Mouse (Mus musculus): Measurements from ENCODE around the gene Smyd5. TPM values are rescaled to one million over a fixed set of nuclear protein-coding genes. Genes with fewer than 3 reads are reported as not detected.
"Not testable (repeated sequence)": the region's sequence is repeated elsewhere in the genome, so short reads cannot be mapped to it uniquely, and the experiment has no call there.

The Smyd5 gene
- polyA plus RNA-seq, 1 experiment, result 21.1 TPM

DNA sequence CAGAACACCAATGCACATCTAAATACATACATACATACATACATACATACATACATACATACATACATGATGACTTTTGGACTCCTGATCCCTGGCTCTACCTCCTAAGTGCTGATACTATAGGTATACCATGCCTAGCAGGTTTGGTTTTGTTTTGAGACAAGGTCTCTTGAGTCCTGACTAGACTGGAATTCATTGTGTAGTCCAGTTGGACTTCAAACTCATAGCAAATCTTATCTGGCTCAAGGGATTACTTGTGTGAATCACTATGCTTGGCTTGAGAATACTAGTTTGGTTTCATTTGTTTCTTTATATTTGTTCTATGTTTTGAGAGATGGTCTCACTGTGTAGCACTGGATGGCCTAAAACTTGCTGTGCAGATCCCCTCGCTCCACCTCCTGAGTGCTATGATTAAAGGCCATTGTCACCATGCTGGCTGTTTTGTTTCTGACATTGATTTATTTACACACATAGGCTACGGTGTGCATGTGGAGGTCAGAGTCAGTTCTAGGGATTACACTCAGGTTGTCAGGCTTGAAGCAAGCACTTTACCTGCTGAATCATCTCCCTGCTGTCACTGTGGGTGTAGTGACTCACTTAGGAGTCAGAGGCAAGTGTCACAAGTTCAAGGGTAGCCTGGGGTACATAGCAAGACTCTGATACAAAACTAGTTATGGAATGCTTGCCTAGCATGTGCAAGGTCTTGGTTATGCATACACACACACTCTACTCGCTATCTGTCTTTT is 11.9 kb downstream of the Smyd5 start:
- TF ChIP-seq POLR2A (IDR thresholded peaks at IDR 0.05; ENCODE audit: borderline replicate concordance, extremely low read depth, low read depth, low read length) (no peak), CTCF (IDR thresholded peaks at IDR 0.05; ENCODE audit: insufficient read depth, low read length) (no peak)
- WGBS, result 76% methylated on average over 3 of the region's 3 CpGs
- DNase-seq, result no peak

DNA sequence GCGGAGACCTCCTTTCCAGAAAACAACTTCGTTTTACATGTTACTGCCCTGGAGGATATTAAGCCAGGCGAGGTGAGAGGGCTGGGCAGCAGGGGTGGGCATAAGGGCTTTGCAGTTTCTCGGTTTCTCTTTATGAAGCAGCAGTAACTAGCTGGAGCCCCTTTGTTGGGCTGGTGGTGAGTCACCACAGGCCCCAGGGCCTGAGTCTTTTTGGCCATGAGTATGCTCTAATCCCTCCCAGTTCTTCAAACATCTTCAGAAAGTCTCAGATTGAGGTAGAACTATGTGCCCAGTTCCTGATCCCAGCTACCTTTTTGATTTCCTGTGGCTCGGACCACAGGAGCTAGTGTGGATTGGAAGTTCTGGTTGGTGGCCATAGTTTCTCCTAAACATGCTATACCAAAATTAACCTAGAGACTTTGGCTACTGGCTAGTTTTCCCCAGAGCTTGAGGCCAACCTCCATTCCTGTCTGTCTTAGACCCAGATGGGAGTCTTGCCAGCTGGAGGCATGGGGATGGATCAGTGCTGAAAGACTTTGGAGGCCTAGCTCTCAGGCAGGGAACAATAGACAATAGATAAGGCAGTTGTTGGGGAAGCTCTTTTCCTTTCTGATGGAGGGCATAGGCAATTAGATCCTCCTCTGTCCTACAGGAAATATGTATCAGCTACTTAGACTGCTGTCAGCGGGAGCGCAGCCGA is 12.6 kb downstream of the Smyd5 start:
- peaks cover 3% of the 10 kb centered on the region; the same call in 1 of the 2 replicates for H3K4me1 ChIP-seq (ENCODE audit: control insufficient read depth, insufficient read depth, low read length)
- H3K4me3 ChIP-seq (replicated peaks; ENCODE audit: extremely low read depth, low read depth, low read length), result no peak overlapping the region
- no peak for DNase-seq
- 76% methylated on average over 8 of the region's 8 CpGs for WGBS
- no peak for TF ChIP-seq POLR2A (IDR thresholded peaks at IDR 0.05; ENCODE audit: borderline replicate concordance, extremely low read depth, low read depth, low read length)
- TF ChIP-seq CTCF (IDR thresholded peaks at IDR 0.05; ENCODE audit: insufficient read depth, low read length), result no peak

More for the DNA sequence above, 11.9 kb downstream of the Smyd5 start:
- Histone ChIP-seq H3K4me3 (replicated peaks; ENCODE audit: extremely low read depth, low read depth, low read length) (no peak overlapping the region), H3K4me1 (ENCODE audit: control insufficient read depth, insufficient read depth, low read length) (peaks cover 3% of the 10 kb centered on the region; the same call in 1 of the 2 replicates)

DNA sequence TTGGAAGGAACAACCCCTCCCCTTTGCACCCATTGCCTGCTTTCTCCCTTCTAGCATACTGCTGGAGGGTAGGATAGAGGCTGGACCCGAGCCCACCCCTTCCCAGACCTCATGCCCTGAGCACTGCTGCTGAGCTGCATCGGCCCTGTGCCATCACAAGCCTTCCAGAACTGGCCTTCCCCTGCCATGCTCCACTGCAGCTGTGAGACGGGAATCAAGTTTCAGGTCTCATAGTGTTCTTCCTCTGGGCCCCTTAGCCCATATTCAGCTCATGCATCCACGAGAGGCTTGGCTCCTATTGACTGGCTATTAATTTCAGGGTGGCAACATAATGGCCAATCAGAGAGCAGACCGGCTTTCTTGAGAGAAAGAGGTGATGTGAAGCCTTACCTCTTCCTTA is 13.5 kb downstream of the Smyd5 start:
- 87% methylated on average over 5 of the region's 5 CpGs for WGBS
- TF ChIP-seq CTCF (IDR thresholded peaks at IDR 0.05; ENCODE audit: insufficient read depth, low read length), result no peak
- TF ChIP-seq POLR2A (IDR thresholded peaks at IDR 0.05; ENCODE audit: borderline replicate concordance, extremely low read depth, low read depth, low read length), result no peak
- no peak overlapping the region for H3K4me3 ChIP-seq (replicated peaks; ENCODE audit: extremely low read depth, low read depth, low read length)
- no peak for DNase-seq
- H3K4me1 ChIP-seq (ENCODE audit: control insufficient read depth, insufficient read depth, low read length), result peaks cover 3% of the 10 kb centered on the region; the same call in 1 of the 2 replicates

DNA sequence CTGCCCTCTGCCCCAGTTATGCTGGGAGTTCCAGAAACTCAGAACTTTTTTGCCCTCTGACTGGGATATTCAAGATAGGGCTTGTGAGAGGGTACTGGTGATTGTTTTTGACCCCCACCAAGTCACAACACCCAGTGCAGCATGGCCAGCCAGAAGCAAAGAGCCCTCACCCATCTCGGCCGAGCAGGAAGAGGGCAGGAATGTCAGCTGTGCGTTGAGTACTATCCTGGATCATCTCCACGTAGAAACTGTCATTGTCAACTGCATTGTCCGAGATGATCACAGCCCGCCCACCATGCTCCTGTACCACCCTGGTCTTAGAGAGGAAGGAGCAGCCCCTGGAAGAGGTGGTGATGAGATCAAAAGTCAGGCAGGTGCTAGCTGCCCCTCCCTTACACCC is 15.6 kb downstream of the Smyd5 start:
- no peak for DNase-seq
- peaks cover 3% of the 10 kb centered on the region; the same call in 1 of the 2 replicates for H3K4me1 ChIP-seq (ENCODE audit: control insufficient read depth, insufficient read depth, low read length)
- WGBS, result 76% methylated on average over 6 of the region's 6 CpGs
- no peak for TF ChIP-seq CTCF (IDR thresholded peaks at IDR 0.05; ENCODE audit: insufficient read depth, low read length)
- no peak for TF ChIP-seq POLR2A (IDR thresholded peaks at IDR 0.05; ENCODE audit: borderline replicate concordance, extremely low read depth, low read depth, low read length)
- H3K4me3 ChIP-seq (replicated peaks; ENCODE audit: extremely low read depth, low read depth, low read length), result no peak overlapping the region

DNA sequence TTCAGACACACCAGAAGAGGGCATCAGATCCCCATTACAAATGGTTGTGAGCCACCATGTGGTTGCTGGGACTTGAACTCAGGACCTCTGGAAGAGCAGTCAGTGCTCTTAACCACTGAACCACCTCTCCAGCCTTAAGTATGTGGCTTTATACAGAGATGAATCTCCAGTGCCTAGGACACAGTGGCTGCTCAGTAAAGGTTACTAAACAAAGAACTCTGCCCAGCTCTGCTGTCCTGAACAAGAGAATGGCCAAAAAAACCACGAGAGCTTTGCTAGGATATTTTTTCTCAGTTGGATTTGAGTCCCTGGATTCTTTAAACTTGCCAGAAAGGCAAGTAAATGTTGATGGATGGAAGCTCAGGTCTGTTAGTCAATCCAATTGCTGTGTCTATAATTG is 18.4 kb downstream of the Smyd5 start:
- not testable (repeated sequence) for H3K4me3 ChIP-seq (replicated peaks; ENCODE audit: extremely low read depth, low read depth, low read length); DNase-seq
- 54% methylated on average over 1 of the region's 1 CpGs for WGBS

DNA sequence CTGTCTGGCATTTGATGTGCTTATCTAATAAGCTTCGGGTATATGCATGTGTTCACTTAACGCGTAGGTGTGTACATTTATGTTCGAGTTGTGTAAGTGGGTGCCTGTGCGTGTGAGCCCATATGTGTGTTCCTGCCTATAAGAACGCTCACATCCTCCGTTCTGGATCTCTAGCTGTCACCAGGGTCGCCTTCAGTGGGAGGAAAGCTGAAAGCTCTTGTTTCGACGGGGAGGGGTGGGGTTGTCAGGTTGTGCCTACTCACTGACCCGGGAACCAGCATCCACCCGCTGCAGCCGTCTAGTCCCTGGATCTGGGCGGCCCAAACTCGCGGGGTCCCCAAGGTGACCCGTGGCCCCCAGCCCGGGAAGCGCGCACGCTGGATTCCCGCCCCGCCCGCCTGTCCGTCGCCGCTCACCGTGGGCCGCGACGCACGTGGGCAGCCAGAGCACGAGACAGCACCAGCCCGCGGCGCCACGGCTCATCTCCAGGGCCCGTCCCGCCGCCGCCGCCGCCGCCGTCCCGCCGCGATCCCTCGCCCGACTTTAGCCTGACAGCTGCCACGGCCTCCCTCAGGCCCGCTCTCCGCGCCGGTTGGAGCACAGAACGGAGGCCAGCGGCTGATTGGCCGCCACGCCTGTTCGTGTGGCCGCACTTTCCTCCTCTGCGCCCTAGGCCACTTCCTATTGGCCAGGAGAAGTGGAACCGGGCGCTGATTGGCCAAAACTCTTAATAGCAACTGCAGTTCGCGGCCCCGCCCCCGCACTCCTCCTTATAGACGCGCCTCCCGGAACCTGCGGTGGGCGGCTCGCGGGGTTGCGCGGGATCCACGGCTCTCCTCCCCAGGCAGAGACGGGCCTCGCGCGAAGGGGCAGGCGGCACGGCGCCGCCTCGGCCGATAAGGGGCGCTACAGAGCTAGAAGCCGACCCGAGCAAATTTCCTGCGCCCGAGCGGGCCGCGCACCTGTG is 19.2 kb downstream of the Smyd5 start, which contains the start of gene Cct7:
Gene Cct7 (plus strand): TSS at position 818 of the 967 bp plus-strand sequence.
- Histone ChIP-seq H3K4me1 (ENCODE audit: control insufficient read depth, insufficient read depth, low read length) (peaks cover 10% of the 10 kb centered on the region), H3K4me3 (replicated peaks; ENCODE audit: extremely low read depth, low read depth, low read length) (peak within 1 kb of the TSS; percentile 97)
- WGBS, result 2% methylated on average over 96 of the region's 96 CpGs
- TF ChIP-seq CTCF (IDR thresholded peaks at IDR 0.05; ENCODE audit: insufficient read depth, low read length), result peak; percentile 20; the same call in 1 of the 2 replicates
- TF ChIP-seq POLR2A (IDR thresholded peaks at IDR 0.05; ENCODE audit: borderline replicate concordance, extremely low read depth, low read depth, low read length), result no peak; the same call in 1 of the 2 replicates
- DNase-seq, result peak; percentile 97

More for the DNA sequence above, 18.4 kb downstream of the Smyd5 start:
- peaks cover 10% of the 10 kb centered on the region for H3K4me1 ChIP-seq (ENCODE audit: control insufficient read depth, insufficient read depth, low read length)

DNA sequence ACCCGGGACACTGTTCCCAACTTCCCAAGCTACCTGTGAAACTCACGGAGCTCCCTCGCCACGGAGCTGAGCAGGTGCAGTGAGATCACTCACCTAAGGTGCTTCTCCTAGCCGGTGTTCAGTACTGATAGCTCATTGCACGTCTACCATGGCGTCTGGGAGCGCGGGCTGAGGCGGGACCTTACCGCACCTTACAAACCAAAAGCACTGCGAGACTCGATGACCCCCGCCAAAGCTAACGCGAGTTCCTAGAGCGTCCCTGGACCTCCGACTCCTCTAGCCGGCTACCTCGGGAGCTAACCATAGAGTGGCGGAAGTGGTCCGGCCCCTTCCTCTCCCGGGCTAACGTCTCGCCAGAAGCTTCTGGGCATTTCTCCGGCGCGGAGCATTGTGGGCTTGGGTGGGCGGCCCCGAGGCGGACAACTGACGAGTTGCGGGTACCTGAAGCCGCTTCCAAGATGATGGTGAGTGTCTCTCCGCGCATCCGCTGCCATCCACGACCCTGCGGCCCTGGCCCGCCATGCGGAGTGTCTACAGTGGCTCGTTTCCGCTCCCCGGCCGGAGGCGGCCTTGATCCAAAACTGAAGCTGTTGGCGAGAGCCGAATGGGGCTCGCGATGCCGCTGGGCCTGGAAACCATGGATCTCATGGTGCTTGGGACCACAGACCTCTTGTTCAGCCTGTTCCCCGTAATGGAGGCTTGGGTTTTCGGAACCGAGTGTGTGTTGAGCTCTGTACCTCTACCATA is 20.0 kb downstream of the Smyd5 start, which contains the start of gene Pradc1:
Gene Pradc1 (minus strand): TSS at position 307 of the 747 bp plus-strand sequence.
- peaks cover 10% of the 10 kb centered on the region for H3K4me1 ChIP-seq (ENCODE audit: control insufficient read depth, insufficient read depth, low read length)
- TF ChIP-seq POLR2A (IDR thresholded peaks at IDR 0.05; ENCODE audit: borderline replicate concordance, extremely low read depth, low read depth, low read length), result peak; percentile 76; the same call in 1 of the 2 replicates
- no peak for TF ChIP-seq CTCF (IDR thresholded peaks at IDR 0.05; ENCODE audit: insufficient read depth, low read length)
- under 1% methylated on average over 54 of the region's 54 CpGs for WGBS
- peak; percentile 94 for DNase-seq
- peak within 1 kb of the TSS; percentile 97 for H3K4me3 ChIP-seq (replicated peaks; ENCODE audit: extremely low read depth, low read depth, low read length)

DNA sequence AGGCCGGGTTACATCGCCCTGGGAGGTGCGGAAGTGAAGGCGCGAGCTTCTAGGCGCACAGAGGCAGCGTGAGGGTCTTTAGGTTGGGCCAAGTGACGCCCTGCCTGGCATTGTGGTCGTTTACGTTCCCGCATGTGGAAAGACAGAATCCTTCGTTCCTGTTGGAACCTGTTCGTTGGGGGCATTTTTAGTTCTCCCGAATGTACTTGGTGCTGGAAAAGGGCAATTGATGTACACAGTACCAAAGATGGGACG is 20.5 kb downstream of the Smyd5 start:
- DNase-seq, result no peak
- TF ChIP-seq POLR2A (IDR thresholded peaks at IDR 0.05; ENCODE audit: borderline replicate concordance, extremely low read depth, low read depth, low read length) (no peak), CTCF (IDR thresholded peaks at IDR 0.05; ENCODE audit: insufficient read depth, low read length) (no peak)
- under 1% methylated on average over 15 of the region's 15 CpGs for WGBS
- Histone ChIP-seq H3K4me3 (replicated peaks; ENCODE audit: extremely low read depth, low read depth, low read length) (peak overlapping the region; percentile 97), H3K4me1 (ENCODE audit: control insufficient read depth, insufficient read depth, low read length) (peaks cover 10% of the 10 kb centered on the region)
